Mouse (Mus musculus) CH12.LX (cell line): ENCODE results near the gene Lep.

ENCODE experiments used
- CTCF ChIP-seq, 2 experiments: IDR thresholded peaks in 1 of 2; conservative IDR thresholded peaks in 1 of 2; 2 replicates each; pipeline ENCODE4 v1.5.1; 2011 to 2012; ENCODE audit warnings: low read depth in 2 of 2, low read length in 2 of 2, improper control_type of control experiment in 1 of 2, inconsistent platforms in 1 of 2, mild to moderate bottlenecking in 1 of 2, moderate library complexity in 1 of 2
- POLR2A ChIP-seq: IDR thresholded peaks from 2 replicates; pipeline ENCODE4 v1.6.1; 2011; ENCODE audit warnings: low read depth, mild to moderate bottlenecking, improper control_type of control experiment, low read length
- ZNF384 ChIP-seq: IDR thresholded peaks from 2 replicates; pipeline ENCODE4 v1.6.1; 2012; ENCODE audit warnings: low read depth, low read length, improper control_type of control experiment, inconsistent platforms

GRCm38 (mm10) chr6:29118963-29119362 is 58.9 kb downstream of the Lep start:
- TF ChIP-seq ZNF384 (no peak), POLR2A (no peak), CTCF (conservative IDR thresholded peaks at IDR 0.05 in 1 of 2, IDR thresholded peaks at IDR 0.05 in 1 of 2; ENCODE audit: low read depth in 2 of 2, low read length in 2 of 2) (no peak)
